17 mouse cellular contexts compared by ENCODE assay signal in genomic region chr16:36631607-36632006, GRCm38 (mm10).
"Had no signal": no experiment of that assay in that cellular context is flagged by ENCODE, and none has a peak within 500 bp of the region (broad histone marks: within the 10 kb centered on the region; RNA-seq: fewer than 3 reads in every experiment).

No protein-coding gene starts in this region.

- DNase-seq: kidney, adult 2 months; kidney, postnatal 25 days; liver; liver, embryonic 13.5 days; liver, postnatal 0 days; lung, postnatal 10 days; midbrain, embryonic 14.5 days; retina, postnatal 1 day; right cerebral cortex, postnatal 4 days; spleen, adult 18-20 months; thymus, adult 2 months; thymus, postnatal 36 days had no signal

- H3K27ac ChIP-seq: kidney, embryonic 15.5 days; limb, embryonic 12.5 days; liver, embryonic 13.5 days; midbrain, embryonic 10.5 days; neural tube, embryonic 12.5 days had no signal

- H3K4me2 ChIP-seq: kidney, embryonic 15.5 days; limb, embryonic 12.5 days; liver, embryonic 13.5 days; neural tube, embryonic 12.5 days had no signal

- H3K27me3 ChIP-seq: kidney, embryonic 15.5 days; limb, embryonic 12.5 days; liver, embryonic 13.5 days; neural tube, embryonic 12.5 days had no signal

- H3K36me3 ChIP-seq: kidney, embryonic 15.5 days; limb, embryonic 12.5 days; liver, embryonic 13.5 days; midbrain, embryonic 10.5 days; neural tube, embryonic 12.5 days had no signal

- ATAC-seq: intestine, embryonic 16.5 days; liver, postnatal 0 days had no signal

- H3K4me1 ChIP-seq: kidney, embryonic 15.5 days; limb, embryonic 12.5 days; midbrain, embryonic 10.5 days; neural tube, embryonic 12.5 days had no signal

- H3K9me3 ChIP-seq: kidney, embryonic 15.5 days; limb, embryonic 12.5 days; liver, embryonic 13.5 days; midbrain, embryonic 10.5 days; neural tube, embryonic 12.5 days had no signal

- H3K4me3 ChIP-seq: kidney, embryonic 15.5 days; limb, embryonic 12.5 days; liver, embryonic 13.5 days; midbrain, embryonic 10.5 days; neural tube, embryonic 12.5 days had no signal

- H3K9ac ChIP-seq: kidney, embryonic 15.5 days; limb, embryonic 12.5 days; liver, embryonic 13.5 days; liver, postnatal 0 days; neural tube, embryonic 12.5 days had no signal
